Mouse (Mus musculus) ES-Bruce4 (cell line): ENCODE measurements around the gene 1700016C15Rik.

Source experiments
- CTCF ChIP-seq: IDR thresholded peaks from one replicate; pipeline ENCODE4 v1.8.1; 2011; ENCODE audit warnings: low read depth, low read length
- POLR2A ChIP-seq: IDR thresholded peaks from one replicate; pipeline ENCODE4 v1.8.1; 2011; ENCODE audit warnings: low read length; ENCODE audit not compliant: insufficient read depth

- TF ChIP-seq CTCF: no peak
- no peak for TF ChIP-seq POLR2A
Observed at GRCm38 (mm10) chr1:177729043-177730024, at the start of gene 1700016C15Rik.
